Mouse (Mus musculus): ENCODE results near the gene Il5. TPM values are rescaled to one million over a fixed set of nuclear protein-coding genes. Genes with fewer than 3 reads are reported as not detected.

Il5 gene
- not detected in 2 replicates for polyA plus RNA-seq (2015; fragmentation: Nextera tagmentation; extraction: Ambion mirVana)

DNA sequence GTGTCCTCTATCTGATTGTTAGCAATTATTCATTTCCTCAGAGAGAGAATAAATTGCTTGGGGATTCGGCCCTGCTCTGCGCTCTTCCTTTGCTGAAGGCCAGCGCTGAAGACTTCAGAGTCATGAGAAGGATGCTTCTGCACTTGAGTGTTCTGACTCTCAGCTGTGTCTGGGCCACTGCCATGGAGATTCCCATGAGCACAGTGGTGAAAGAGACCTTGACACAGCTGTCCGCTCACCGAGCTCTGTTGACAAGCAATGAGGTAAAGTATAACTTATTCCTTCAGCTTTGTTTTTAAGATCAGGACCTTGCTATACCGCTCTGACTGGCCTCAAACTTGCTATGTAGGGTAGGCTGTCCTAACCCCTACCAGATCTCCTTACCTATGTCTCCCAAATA is at the start of gene Il5:
Gene Il5, plus strand, starts transcription at position 80 of the 400 bp plus-strand sequence.
- Histone ChIP-seq H3K27ac (replicated peaks) (no peak within 1 kb of the TSS), H3K4me3 (replicated peaks) (no peak within 1 kb of the TSS), H3K4me1 (replicated peaks) (no peaks in the 10 kb centered on the region), H3K4me2 (no peak within 1 kb of the TSS), H3K27me3 (peaks cover 5% of the 10 kb centered on the region; the same call in 1 of the 2 replicates), H3K9me3 (replicated peaks) (no peaks in the 10 kb centered on the region), H3K36me3 (replicated peaks) (no peaks in the 10 kb centered on the region), H3K9ac (no peak within 1 kb of the TSS)
- WGBS (ENCODE audit: insufficient replicate concordance): 72% methylated on average over 6 of the region's 6 CpGs
- no peak for ATAC-seq (ENCODE audit: insufficient read depth)

DNA sequence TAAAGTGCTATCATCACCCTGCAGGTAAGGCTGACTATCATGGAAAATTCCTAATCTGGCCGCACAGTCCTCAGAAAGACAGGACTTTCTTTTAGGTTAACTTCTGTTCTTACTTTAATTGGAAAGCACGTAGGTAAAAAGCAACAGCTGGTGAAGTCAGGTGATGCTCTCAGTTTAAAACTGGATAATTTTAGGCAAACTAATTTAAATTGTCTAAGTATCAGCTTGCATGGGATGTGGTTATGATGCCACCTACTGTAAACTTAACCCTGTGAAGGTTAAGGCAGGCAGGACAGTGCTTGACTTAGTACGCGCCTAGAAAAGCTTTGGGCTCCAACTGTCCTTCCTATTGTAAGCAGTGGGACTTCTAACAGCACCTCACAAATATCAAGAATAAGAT is 49.2 kb upstream of the Il5 start:
- Histone ChIP-seq H3K36me3 (replicated peaks) (peaks cover 83% of the 10 kb centered on the region), H3K9me3 (replicated peaks) (no peaks in the 10 kb centered on the region), H3K27ac (replicated peaks) (no peak overlapping the region), H3K27me3 (no peaks in the 10 kb centered on the region), H3K9ac (no peak overlapping the region), H3K4me2 (no peak overlapping the region), H3K4me1 (replicated peaks) (no peaks in the 10 kb centered on the region), H3K4me3 (replicated peaks) (no peak overlapping the region)
- ATAC-seq (ENCODE audit: insufficient read depth): no peak
- 86% methylated on average over 4 of the region's 4 CpGs for WGBS (ENCODE audit: insufficient replicate concordance)

DNA sequence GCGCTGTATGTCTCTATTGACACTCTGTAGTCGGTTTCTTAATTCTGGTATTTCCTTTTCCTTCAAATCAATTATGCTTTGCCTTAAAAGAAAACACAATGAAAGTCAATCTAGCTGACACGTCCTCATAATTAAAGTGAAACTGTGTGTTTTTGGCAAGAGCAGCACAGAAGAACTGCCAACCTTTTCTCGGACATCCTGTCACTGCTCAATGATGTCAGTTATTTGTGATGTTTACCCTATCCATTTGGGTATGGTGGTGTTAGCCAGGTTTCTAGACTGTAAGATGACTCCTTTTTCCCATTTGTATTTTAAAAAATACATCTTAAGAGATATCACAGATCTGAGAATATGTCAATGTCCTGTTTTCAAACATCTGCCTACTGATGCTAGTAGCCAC is 40.5 kb upstream of the Il5 start:
- H3K36me3 ChIP-seq (replicated peaks): peaks cover 65% of the 10 kb centered on the region
- 76% methylated on average over 4 of the region's 4 CpGs for WGBS (ENCODE audit: insufficient replicate concordance)
- H3K4me3 ChIP-seq (replicated peaks): no peak overlapping the region
- H3K4me1 ChIP-seq (replicated peaks): no peaks in the 10 kb centered on the region
- H3K27ac ChIP-seq (replicated peaks): no peak overlapping the region
- no peaks in the 10 kb centered on the region for H3K9me3 ChIP-seq (replicated peaks)
- no peak overlapping the region for H3K9ac ChIP-seq
- no peak for ATAC-seq (ENCODE audit: insufficient read depth)
- H3K4me2 ChIP-seq: no peak overlapping the region
- no peaks in the 10 kb centered on the region for H3K27me3 ChIP-seq

DNA sequence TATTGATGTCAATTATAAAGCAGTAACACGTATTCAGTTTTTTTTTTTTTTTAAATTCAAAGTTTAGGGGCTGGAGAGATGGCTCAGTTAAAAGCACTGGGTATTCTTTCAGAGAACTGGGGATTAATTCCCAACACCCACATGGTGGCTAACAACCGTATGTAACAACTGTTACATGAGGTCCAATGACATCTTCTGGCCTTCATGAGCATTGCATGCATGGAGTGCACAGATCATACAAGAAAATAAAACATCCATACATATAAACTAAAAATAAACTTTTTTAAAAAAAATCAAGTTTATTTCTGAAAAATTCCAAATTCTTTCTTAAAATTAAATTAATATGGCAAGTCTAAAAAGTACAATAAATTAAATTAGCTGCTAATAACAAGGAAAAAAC is 38.9 kb upstream of the Il5 start:
- Histone ChIP-seq H3K4me1 (replicated peaks) (no peaks in the 10 kb centered on the region), H3K36me3 (replicated peaks) (peaks cover 63% of the 10 kb centered on the region), H3K9ac (no peak overlapping the region), H3K4me2 (no peak overlapping the region), H3K4me3 (replicated peaks) (no peak overlapping the region), H3K27me3 (no peaks in the 10 kb centered on the region), H3K9me3 (replicated peaks) (no peaks in the 10 kb centered on the region), H3K27ac (replicated peaks) (no peak overlapping the region)
- WGBS (ENCODE audit: insufficient replicate concordance): 82% methylated on average over 2 of the region's 2 CpGs
- ATAC-seq (ENCODE audit: insufficient read depth): no peak

DNA sequence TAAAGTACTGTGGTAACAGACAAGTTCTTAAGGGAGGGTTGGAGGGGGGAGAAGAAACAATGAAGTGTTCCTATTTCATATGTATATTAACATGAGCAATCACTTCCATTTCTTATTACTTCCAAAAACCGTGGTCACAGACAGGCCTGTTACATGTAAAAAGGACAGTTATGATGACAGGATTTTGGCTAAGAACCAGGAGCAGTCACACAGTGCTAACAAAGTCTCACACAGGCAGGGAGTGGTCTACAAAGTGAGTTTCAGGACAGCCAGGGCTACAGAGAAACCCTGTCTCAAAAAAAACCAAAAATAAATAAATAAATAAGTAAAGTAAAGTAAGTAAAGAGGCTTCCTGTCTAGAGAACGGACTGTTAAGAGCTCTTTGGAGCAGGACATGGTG is 38.4 kb upstream of the Il5 start:
- Histone ChIP-seq H3K27me3 (no peaks in the 10 kb centered on the region), H3K9ac (no peak overlapping the region), H3K27ac (replicated peaks) (no peak overlapping the region), H3K9me3 (replicated peaks) (no peaks in the 10 kb centered on the region), H3K4me1 (replicated peaks) (no peaks in the 10 kb centered on the region), H3K4me2 (no peak overlapping the region), H3K4me3 (replicated peaks) (no peak overlapping the region), H3K36me3 (replicated peaks) (peaks cover 64% of the 10 kb centered on the region)
- ATAC-seq (ENCODE audit: insufficient read depth): no peak
- WGBS (ENCODE audit: insufficient replicate concordance): 76% methylated on average over 2 of the region's 2 CpGs

DNA sequence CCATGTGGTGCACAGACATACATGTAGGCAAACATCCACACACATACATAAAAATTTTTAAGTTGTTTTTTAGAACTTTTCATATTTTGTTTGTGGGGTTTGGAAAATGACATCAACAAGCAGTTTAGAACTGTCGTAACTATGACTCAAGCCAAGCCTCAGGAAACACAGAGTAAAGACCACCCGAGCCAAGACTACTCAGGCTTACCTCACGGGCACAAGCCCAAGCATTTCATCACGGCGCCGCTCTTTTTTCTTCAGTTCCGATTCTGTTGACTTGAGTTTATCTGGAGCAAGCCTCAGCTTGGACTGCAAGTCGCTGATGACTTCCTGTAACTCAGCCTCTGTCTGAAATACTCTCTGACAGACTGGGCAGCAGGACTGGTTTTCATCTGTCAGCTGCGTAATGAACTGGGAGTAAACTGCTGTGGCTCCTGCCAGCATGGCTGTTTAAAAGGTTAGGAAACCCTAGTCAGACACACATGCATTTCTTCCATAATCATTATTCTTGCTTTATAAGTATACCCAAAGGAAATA is 37.5 kb upstream of the Il5 start:
- Histone ChIP-seq H3K9me3 (replicated peaks) (no peaks in the 10 kb centered on the region), H3K4me2 (no peak overlapping the region), H3K4me1 (replicated peaks) (no peaks in the 10 kb centered on the region), H3K27me3 (no peaks in the 10 kb centered on the region), H3K4me3 (replicated peaks) (no peak overlapping the region), H3K36me3 (replicated peaks) (peaks cover 65% of the 10 kb centered on the region), H3K9ac (no peak overlapping the region), H3K27ac (replicated peaks) (no peak overlapping the region)
- 78% methylated on average over 9 of the region's 9 CpGs for WGBS (ENCODE audit: insufficient replicate concordance)
- no peak for ATAC-seq (ENCODE audit: insufficient read depth)

DNA sequence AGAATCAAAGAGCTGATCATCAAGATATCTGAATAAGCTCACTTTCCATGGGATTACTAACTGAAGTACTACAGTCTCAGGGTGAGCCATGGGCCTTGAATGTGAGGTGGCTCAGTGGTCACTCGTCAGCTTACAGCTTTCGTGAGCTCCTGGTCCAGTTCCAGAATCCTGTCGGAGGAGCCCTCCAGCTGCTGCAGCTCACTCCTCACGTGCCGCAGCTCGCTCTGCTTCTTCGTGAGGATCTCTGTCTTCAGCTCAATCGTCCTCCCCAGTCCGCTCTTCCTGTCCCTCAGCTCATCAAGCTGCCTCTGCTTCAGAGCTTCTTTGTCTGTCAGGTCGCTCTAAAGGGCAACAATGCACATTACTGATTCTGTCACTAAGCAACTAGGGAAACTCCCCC is 28.6 kb upstream of the Il5 start:
- Histone ChIP-seq H3K4me3 (replicated peaks) (no peak overlapping the region), H3K9me3 (replicated peaks) (no peaks in the 10 kb centered on the region), H3K36me3 (replicated peaks) (peaks cover 51% of the 10 kb centered on the region), H3K4me1 (replicated peaks) (no peaks in the 10 kb centered on the region), H3K27me3 (no peaks in the 10 kb centered on the region), H3K9ac (no peak overlapping the region), H3K4me2 (no peak overlapping the region), H3K27ac (replicated peaks) (no peak overlapping the region)
- ATAC-seq (ENCODE audit: insufficient read depth): no peak
- 83% methylated on average over 10 of the region's 10 CpGs for WGBS (ENCODE audit: insufficient replicate concordance)

DNA sequence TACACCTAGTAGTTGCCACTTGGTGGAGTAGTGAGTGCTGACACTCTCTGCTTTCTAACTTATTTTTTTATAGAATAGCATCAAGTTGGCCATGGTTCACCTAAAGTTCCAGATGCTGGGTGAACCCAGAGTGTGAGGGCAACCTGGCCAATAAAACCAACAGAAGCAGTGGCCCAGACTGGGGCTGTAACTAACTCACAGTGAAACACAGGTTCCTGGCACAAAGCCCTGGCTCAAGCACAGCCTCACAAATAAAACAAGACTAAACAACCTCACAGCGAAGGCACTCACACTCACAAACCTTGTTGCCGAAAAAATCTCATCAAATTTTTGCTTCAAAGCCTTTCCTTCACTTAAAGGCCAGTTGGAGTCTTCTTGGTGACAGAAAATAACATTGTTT is 22.1 kb upstream of the Il5 start:
- Histone ChIP-seq H3K9ac (no peak overlapping the region), H3K4me2 (no peak overlapping the region), H3K27ac (replicated peaks) (no peak overlapping the region), H3K4me3 (replicated peaks) (no peak overlapping the region), H3K36me3 (replicated peaks) (peaks cover 75% of the 10 kb centered on the region), H3K9me3 (replicated peaks) (no peaks in the 10 kb centered on the region), H3K4me1 (replicated peaks) (no peaks in the 10 kb centered on the region), H3K27me3 (no peaks in the 10 kb centered on the region)
- WGBS (ENCODE audit: insufficient replicate concordance): 82% methylated on average over 2 of the region's 2 CpGs
- ATAC-seq (ENCODE audit: insufficient read depth): no peak

DNA sequence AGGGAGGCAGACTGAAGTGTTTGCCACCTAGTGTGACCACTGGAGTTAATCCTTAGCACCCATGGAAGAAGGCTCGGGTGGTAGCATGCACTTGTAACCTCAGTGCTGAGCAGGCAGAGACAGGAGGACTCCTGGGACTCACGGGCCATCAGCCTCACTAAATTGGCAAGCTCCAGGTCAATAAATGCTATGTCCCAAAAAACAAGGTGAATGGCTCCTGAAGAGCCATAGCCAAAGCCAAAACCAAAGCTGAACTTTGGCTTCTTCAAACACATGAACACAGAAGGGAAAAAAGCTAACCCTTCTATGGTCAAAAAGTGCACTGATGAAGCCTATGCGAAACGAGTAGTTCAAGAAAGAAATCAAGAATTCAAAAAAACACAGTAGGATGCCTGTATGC is 21.2 kb upstream of the Il5 start:
- H3K4me1 ChIP-seq (replicated peaks): peaks cover 1% of the 10 kb centered on the region; the same call in 1 of the 2 replicates
- H3K36me3 ChIP-seq (replicated peaks): peaks cover 71% of the 10 kb centered on the region
- H3K4me3 ChIP-seq (replicated peaks): no peak overlapping the region
- H3K4me2 ChIP-seq: no peak overlapping the region
- ATAC-seq (ENCODE audit: insufficient read depth): no peak
- H3K27me3 ChIP-seq: no peaks in the 10 kb centered on the region
- H3K9ac ChIP-seq: no peak overlapping the region
- WGBS (ENCODE audit: insufficient replicate concordance): 74% methylated on average over 4 of the region's 4 CpGs
- H3K27ac ChIP-seq (replicated peaks): no peak overlapping the region
- H3K9me3 ChIP-seq (replicated peaks): no peaks in the 10 kb centered on the region

DNA sequence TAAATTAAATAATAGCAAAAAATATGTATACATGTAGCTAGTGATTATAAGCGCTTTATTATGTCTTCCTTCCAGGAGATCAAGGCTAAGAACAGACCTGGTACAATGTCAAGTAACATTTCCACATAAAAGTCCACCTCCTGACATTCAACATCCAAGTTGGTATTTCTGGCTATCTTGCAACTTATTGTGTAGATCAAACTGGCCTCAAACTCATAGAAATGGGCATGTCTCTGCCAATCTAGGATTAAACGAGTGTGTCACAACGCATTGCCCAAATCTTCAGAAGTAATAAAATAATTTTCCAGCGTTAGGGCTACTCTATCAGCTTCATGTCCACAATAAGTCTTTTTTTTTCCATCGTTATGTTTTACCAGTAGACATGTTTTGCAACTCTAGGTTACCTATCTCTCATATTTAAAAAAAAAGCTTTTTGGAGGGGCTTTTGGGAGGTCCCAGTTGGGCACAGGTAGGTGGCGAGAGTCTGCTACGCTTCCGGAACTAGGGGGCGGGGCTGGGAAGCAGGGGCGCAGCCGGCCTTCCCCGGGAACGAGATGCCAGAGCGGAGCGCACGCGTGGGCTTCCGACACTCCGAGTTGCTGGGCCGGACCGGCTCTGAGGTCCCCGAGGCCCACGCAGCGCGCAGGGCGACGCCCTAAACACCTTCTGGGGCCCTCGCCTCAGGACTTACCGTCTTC is 14.2 kb upstream of the Il5 start:
- Histone ChIP-seq H3K9me3 (replicated peaks) (no peaks in the 10 kb centered on the region), H3K27me3 (no peaks in the 10 kb centered on the region), H3K4me2 (peak overlapping the region; percentile 95), H3K36me3 (replicated peaks) (peaks cover 15% of the 10 kb centered on the region), H3K4me3 (replicated peaks) (peak overlapping the region; percentile 82), H3K9ac (peak overlapping the region; percentile 83), H3K4me1 (replicated peaks) (peaks cover 24% of the 10 kb centered on the region), H3K27ac (replicated peaks) (peak overlapping the region; percentile 90)
- ATAC-seq (ENCODE audit: insufficient read depth): peak; percentile 78
- 4% methylated on average over 29 of the region's 29 CpGs for WGBS (ENCODE audit: insufficient replicate concordance)

DNA sequence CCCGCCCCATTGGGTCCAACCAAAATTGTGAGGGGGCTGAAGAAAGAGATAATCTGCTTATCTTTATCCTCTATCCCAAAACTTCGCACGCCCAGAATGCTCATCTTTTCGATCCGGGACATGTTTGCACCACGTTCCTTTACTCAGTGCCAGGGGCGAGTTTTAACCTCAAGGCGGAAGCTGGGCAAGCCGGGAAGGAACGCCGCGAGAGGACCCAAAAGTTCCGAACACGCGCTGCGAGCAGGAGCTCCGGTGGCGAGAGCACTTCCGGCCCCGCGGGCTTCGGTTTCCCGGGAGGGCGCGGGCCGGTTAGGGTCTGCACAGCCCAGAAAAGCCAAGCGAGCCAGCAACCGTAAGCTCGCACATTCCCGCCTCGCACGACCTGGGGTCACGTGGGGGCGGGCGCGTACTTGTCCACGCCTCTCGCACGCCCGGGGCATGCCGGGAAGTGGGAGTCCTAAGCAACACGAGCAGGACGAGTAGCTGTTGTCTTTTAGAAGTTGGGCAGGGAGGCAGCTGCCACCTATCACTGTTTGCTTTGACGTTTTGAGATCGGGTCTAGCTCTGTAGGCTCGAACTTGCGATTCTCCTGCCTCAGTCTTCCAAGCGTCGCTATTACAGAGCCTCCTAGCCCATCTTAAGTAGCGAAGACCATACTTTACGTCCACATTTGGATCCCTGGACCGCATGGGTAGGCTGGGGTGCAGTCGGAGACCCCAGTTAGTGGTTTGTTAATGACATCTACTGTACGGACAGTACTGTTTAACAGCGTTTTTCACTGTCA is 13.5 kb upstream of the Il5 start, which contains the start of gene Rad50:
Gene Rad50, minus strand, starts transcription at position 386 of the 784 bp plus-strand sequence.
- peak within 1 kb of the TSS; percentile 95 for H3K4me2 ChIP-seq
- no peaks in the 10 kb centered on the region for H3K9me3 ChIP-seq (replicated peaks)
- H3K27me3 ChIP-seq: no peaks in the 10 kb centered on the region
- H3K9ac ChIP-seq: peak within 1 kb of the TSS; percentile 83
- ATAC-seq (ENCODE audit: insufficient read depth): peak; percentile 93
- peak within 1 kb of the TSS; percentile 82 for H3K4me3 ChIP-seq (replicated peaks)
- H3K4me1 ChIP-seq (replicated peaks): peaks cover 24% of the 10 kb centered on the region
- peak within 1 kb of the TSS; percentile 90 for H3K27ac ChIP-seq (replicated peaks)
- H3K36me3 ChIP-seq (replicated peaks): peaks cover 8% of the 10 kb centered on the region; the same call in 1 of the 2 replicates
- WGBS (ENCODE audit: insufficient replicate concordance): 3% methylated on average over 55 of the region's 55 CpGs

Measured in liver, embryonic 15.5 days (tissue).